Mouse (Mus musculus) urinary bladder, adult 18-20 months (tissue): ENCODE measurements around the gene Daam1.

Experiments used
- DNase-seq, 2 experiments: peaks; one replicate each; pipeline ENCODE4 v3.0.0; 2022; ENCODE audit warnings: low spot score in 2 of 2, mixed read lengths in 2 of 2

The Daam1 gene

GRCm38 (mm10) chr12:71969941-71970629 is 139.2 kb downstream of the Daam1 start:
- no peak for DNase-seq

- DNase-seq = no peak
These were observed 140.1 kb downstream of the Daam1 start for GRCm38 (mm10) chr12:71970791-71971654.

GRCm38 (mm10) chr12:71972126-71972525 is 141.2 kb downstream of the Daam1 start:
- DNase-seq = no peak

- DNase-seq = no peak
These were observed 141.9 kb downstream of the Daam1 start for GRCm38 (mm10) chr12:71972619-71973266.

- DNase-seq = no peak
These were observed 142.7 kb downstream of the Daam1 start for GRCm38 (mm10) chr12:71973577-71973976.

- no peak for DNase-seq
These were observed 144.7 kb downstream of the Daam1 start for GRCm38 (mm10) chr12:71975626-71976025.

GRCm38 (mm10) chr12:71976361-71976960 is 145.6 kb downstream of the Daam1 start:
- no peak for DNase-seq

- no peak for DNase-seq
These were observed 146.5 kb downstream of the Daam1 start for GRCm38 (mm10) chr12:71977364-71977763.

GRCm38 (mm10) chr12:71978513-71979352 is 147.9 kb downstream of the Daam1 start:
- DNase-seq = no peak

GRCm38 (mm10) chr12:71980166-71980565 is 149.3 kb downstream of the Daam1 start:
- no peak for DNase-seq

- no peak for DNase-seq
These were observed 149.9 kb downstream of the Daam1 start for GRCm38 (mm10) chr12:71980746-71981145.

- DNase-seq = no peak
These were observed 150.4 kb downstream of the Daam1 start for GRCm38 (mm10) chr12:71981250-71981649.

GRCm38 (mm10) chr12:71981791-71982190 is 150.9 kb downstream of the Daam1 start:
- DNase-seq = no peak

GRCm38 (mm10) chr12:71983102-71983715 is 152.3 kb downstream of the Daam1 start:
- DNase-seq = peak in 1 of 2 experiments; percentile 35

- no peak for DNase-seq
These were observed 156.3 kb downstream of the Daam1 start for GRCm38 (mm10) chr12:71987161-71987560.

GRCm38 (mm10) chr12:71987885-71988284 is 157.0 kb downstream of the Daam1 start:
- no peak for DNase-seq

- DNase-seq = no peak
These were observed 158.7 kb downstream of the Daam1 start for GRCm38 (mm10) chr12:71989596-71989995.

- DNase-seq = no peak
These were observed 161.8 kb downstream of the Daam1 start for GRCm38 (mm10) chr12:71992599-71993210.

GRCm38 (mm10) chr12:71995831-71996230 is 165.0 kb downstream of the Daam1 start:
- no peak for DNase-seq

GRCm38 (mm10) chr12:71996920-71997319 is 166.0 kb downstream of the Daam1 start:
- no peak for DNase-seq
